Comparison of ENCODE assay signal across 15 mouse cellular contexts in genomic region chr4:155120038-155120437, GRCm38 (mm10). TPM values are rescaled to one million over a fixed set of nuclear protein-coding genes. Genes with fewer than 3 reads are reported as not detected.
DNase-seq lines count a peak whose midpoint lies in the region; ATAC-seq and TF ChIP-seq lines count a peak whose summit lies in the region.
"Had no signal": no experiment of that assay in that cellular context is flagged by ENCODE, and none has a peak within 500 bp of the region (broad histone marks: within the 10 kb centered on the region; RNA-seq: fewer than 3 reads in every experiment).

No protein-coding gene starts in this region.

- 71% methylated on average over 7 of the region's 7 CpGs for WGBS in limb, embryonic 12.5 days
- WGBS in limb, embryonic 10.5 days: 81% methylated on average over 7 of the region's 7 CpGs
- 85% methylated on average over 7 of the region's 7 CpGs for WGBS in embryonic facial prominence, embryonic 15.5 days
- 80% methylated on average over 7 of the region's 7 CpGs for WGBS in liver, embryonic 11.5 days
- WGBS in stomach, embryonic 16.5 days: 75% methylated on average over 7 of the region's 7 CpGs
- WGBS in hindbrain, postnatal 0 days: 88% methylated on average over 7 of the region's 7 CpGs

- no peak overlapping the region for H3K4me2 ChIP-seq in limb, embryonic 12.5 days
- H3K4me2 ChIP-seq in embryonic facial prominence, embryonic 15.5 days (replicated peaks): no peak overlapping the region
- H3K4me2 ChIP-seq in liver, embryonic 11.5 days: no peak overlapping the region; the same call in 1 of the 2 replicates
- H3K4me2 ChIP-seq in stomach, embryonic 16.5 days (ENCODE audit: low read depth, low read length): no peak overlapping the region
- H3K4me2 ChIP-seq in hindbrain, postnatal 0 days (ENCODE audit: low read depth, low read length): no peak overlapping the region
- H3K4me2 ChIP-seq: forebrain, embryonic 15.5 days; heart, embryonic 13.5 days; hindbrain, embryonic 12.5 days had no signal

- DNase-seq in limb, embryonic 10.5 days (ENCODE audit: low spot score): no peak
- DNase-seq in liver, embryonic 11.5 days (ENCODE audit: low spot score): no peak
- no peak for DNase-seq in hindbrain, postnatal 0 days (ENCODE audit: low spot score)
- DNase-seq in spleen, adult 18-20 months: no peak
- DNase-seq: cerebellum, adult 11 months; gastrocnemius, postnatal 10 days; kidney, postnatal 36 days; right cerebral cortex, adult 18-20 months; thymus, postnatal 4 days had no signal

- no peak overlapping the region for H3K4me3 ChIP-seq in limb, embryonic 12.5 days (replicated peaks)
- no peak overlapping the region for H3K4me3 ChIP-seq in limb, embryonic 10.5 days
- H3K4me3 ChIP-seq in embryonic facial prominence, embryonic 15.5 days (replicated peaks): no peak overlapping the region
- no peak overlapping the region for H3K4me3 ChIP-seq in liver, embryonic 11.5 days (ENCODE audit: low read depth, low read length)
- H3K4me3 ChIP-seq in stomach, embryonic 16.5 days (replicated peaks; ENCODE audit: low read length): no peak overlapping the region
- H3K4me3 ChIP-seq in hindbrain, postnatal 0 days (ENCODE audit: low read length): no peak overlapping the region
- H3K4me3 ChIP-seq: forebrain, embryonic 15.5 days; heart, embryonic 13.5 days; hindbrain, embryonic 12.5 days had no signal

- H3K9me3 ChIP-seq in limb, embryonic 12.5 days: peaks cover 5% of the 10 kb centered on the region
- no peaks in the 10 kb centered on the region for H3K9me3 ChIP-seq in limb, embryonic 10.5 days (replicated peaks)
- no peaks in the 10 kb centered on the region for H3K9me3 ChIP-seq in embryonic facial prominence, embryonic 15.5 days (replicated peaks)
- no peaks in the 10 kb centered on the region for H3K9me3 ChIP-seq in liver, embryonic 11.5 days (ENCODE audit: control insufficient read depth, low read length)
- no peaks in the 10 kb centered on the region for H3K9me3 ChIP-seq in stomach, embryonic 16.5 days (replicated peaks; ENCODE audit: control insufficient read depth, low read length)
- no peaks in the 10 kb centered on the region for H3K9me3 ChIP-seq in hindbrain, postnatal 0 days (ENCODE audit: low read length)
- H3K9me3 ChIP-seq: forebrain, embryonic 15.5 days; hindbrain, embryonic 12.5 days had no signal

- H3K27me3 ChIP-seq in limb, embryonic 12.5 days: no peaks in the 10 kb centered on the region
- no peaks in the 10 kb centered on the region for H3K27me3 ChIP-seq in limb, embryonic 10.5 days (ENCODE audit: low read depth, poor library complexity, severe bottlenecking)
- no peaks in the 10 kb centered on the region for H3K27me3 ChIP-seq in embryonic facial prominence, embryonic 15.5 days
- no peaks in the 10 kb centered on the region for H3K27me3 ChIP-seq in liver, embryonic 11.5 days (replicated peaks; ENCODE audit: control insufficient read depth, insufficient read depth, low read length)
- no peaks in the 10 kb centered on the region for H3K27me3 ChIP-seq in stomach, embryonic 16.5 days (ENCODE audit: control insufficient read depth, insufficient read depth, low read length)
- no peaks in the 10 kb centered on the region for H3K27me3 ChIP-seq in hindbrain, postnatal 0 days (ENCODE audit: insufficient read depth, low read length)
- H3K27me3 ChIP-seq: forebrain, embryonic 15.5 days; heart, embryonic 13.5 days; hindbrain, embryonic 12.5 days had no signal

- no peak for TF ChIP-seq CTCF in hindbrain, postnatal 0 days (IDR thresholded peaks at IDR 0.05; ENCODE audit: low read depth)

- ATAC-seq in limb, embryonic 12.5 days (ENCODE audit: insufficient number of reproducible peaks, insufficient read depth, low FRiP score, low TSS enrichment, low read depth): no peak
- ATAC-seq in embryonic facial prominence, embryonic 15.5 days (ENCODE audit: insufficient number of reproducible peaks, low FRiP score, low TSS enrichment, low read depth): no peak
- no peak for ATAC-seq in liver, embryonic 11.5 days (replicated peaks; ENCODE audit: low FRiP score)
- ATAC-seq in stomach, embryonic 16.5 days (ENCODE audit: insufficient read depth, low FRiP score): no peak
- ATAC-seq in hindbrain, postnatal 0 days: no peak
- ATAC-seq: forebrain, embryonic 15.5 days had no signal

- no peaks in the 10 kb centered on the region for H3K36me3 ChIP-seq in limb, embryonic 12.5 days
- H3K36me3 ChIP-seq in limb, embryonic 10.5 days: no peaks in the 10 kb centered on the region
- no peaks in the 10 kb centered on the region for H3K36me3 ChIP-seq in embryonic facial prominence, embryonic 15.5 days
- H3K36me3 ChIP-seq in liver, embryonic 11.5 days (ENCODE audit: control insufficient read depth, insufficient read depth, low read length): no peaks in the 10 kb centered on the region
- H3K36me3 ChIP-seq in stomach, embryonic 16.5 days (ENCODE audit: control insufficient read depth, insufficient read depth, low read length): no peaks in the 10 kb centered on the region
- H3K36me3 ChIP-seq in hindbrain, postnatal 0 days (ENCODE audit: insufficient read depth, low read length): no peaks in the 10 kb centered on the region
- H3K36me3 ChIP-seq: forebrain, embryonic 15.5 days; hindbrain, embryonic 12.5 days had no signal

- peaks cover 59% of the 10 kb centered on the region for H3K4me1 ChIP-seq in limb, embryonic 12.5 days (replicated peaks)
- peaks cover 64% of the 10 kb centered on the region for H3K4me1 ChIP-seq in limb, embryonic 10.5 days
- peaks cover 79% of the 10 kb centered on the region for H3K4me1 ChIP-seq in embryonic facial prominence, embryonic 15.5 days
- H3K4me1 ChIP-seq in liver, embryonic 11.5 days (replicated peaks; ENCODE audit: control insufficient read depth, insufficient read depth, low read length): peaks cover 56% of the 10 kb centered on the region
- H3K4me1 ChIP-seq in stomach, embryonic 16.5 days (ENCODE audit: control insufficient read depth, insufficient read depth, low read length): peaks cover 36% of the 10 kb centered on the region
- H3K4me1 ChIP-seq in hindbrain, postnatal 0 days (ENCODE audit: insufficient read depth, low read length): peaks cover 8% of the 10 kb centered on the region

- peak overlapping the region; percentile 97 for H3K27ac ChIP-seq in limb, embryonic 12.5 days
- no peak overlapping the region for H3K27ac ChIP-seq in limb, embryonic 10.5 days
- H3K27ac ChIP-seq in embryonic facial prominence, embryonic 15.5 days (replicated peaks): peak overlapping the region; percentile 18
- H3K27ac ChIP-seq in liver, embryonic 11.5 days (ENCODE audit: low read depth, low read length): 0 out of 2 replicates have a peak overlapping the region, but pooled peaks have one; percentile 25
- peak overlapping the region; percentile 97 for H3K27ac ChIP-seq in stomach, embryonic 16.5 days (ENCODE audit: low read length)
- no peak overlapping the region for H3K27ac ChIP-seq in hindbrain, postnatal 0 days
- H3K27ac ChIP-seq: forebrain, embryonic 15.5 days; heart, embryonic 13.5 days; hindbrain, embryonic 12.5 days had no signal

- H3K9ac ChIP-seq in limb, embryonic 12.5 days (replicated peaks): peak overlapping the region; percentile 35
- no peak overlapping the region for H3K9ac ChIP-seq in embryonic facial prominence, embryonic 15.5 days
- H3K9ac ChIP-seq in liver, embryonic 11.5 days (ENCODE audit: low read depth, low read length): no peak overlapping the region
- H3K9ac ChIP-seq in stomach, embryonic 16.5 days (ENCODE audit: low read length): 0 out of 2 replicates have a peak overlapping the region, but pooled peaks have one; percentile 26
- no peak overlapping the region for H3K9ac ChIP-seq in hindbrain, postnatal 0 days (replicated peaks; ENCODE audit: low read length)
- H3K9ac ChIP-seq: forebrain, embryonic 15.5 days; heart, embryonic 13.5 days; hindbrain, embryonic 12.5 days had no signal

RNA-seq across cellular contexts. Expression of gene Morn1, which starts 33.7 kb away (rescaled TPM):
- 5.2 and 6.9 TPM in 2 replicates for polyA plus RNA-seq in limb, embryonic 12.5 days (2016; fragmentation: Nextera tagmentation; extraction: Ambion mirVana)
- 3.5 and 6.5 TPM in 2 replicates for polyA plus RNA-seq in limb, embryonic 10.5 days (2016; fragmentation: Nextera tagmentation; extraction: Ambion mirVana)
- 7.7 and 8.7 TPM in 2 replicates for polyA plus RNA-seq in embryonic facial prominence, embryonic 15.5 days (2015; fragmentation: Nextera tagmentation; extraction: Ambion mirVana)
- 3.4 and 3.5 TPM in 2 replicates for polyA plus RNA-seq in liver, embryonic 11.5 days (2014; fragmentation: Nextera tagmentation; extraction: Ambion mirVana)
- polyA plus RNA-seq in stomach, embryonic 16.5 days (2015; fragmentation: Nextera tagmentation; extraction: Ambion mirVana): 4.8 and 6.1 TPM in 2 replicates
- total RNA-seq in hindbrain, postnatal 0 days (2014; rRNA removed): 0.86 and 9.0 TPM in 2 replicates
- polyA plus RNA-seq in hindbrain, postnatal 0 days (2015; fragmentation: Nextera tagmentation; extraction: Ambion mirVana): 8.9 and 10.0 TPM in 2 replicates

RNA-seq across cellular contexts. Expression of gene Rer1, which starts 33.9 kb away (rescaled TPM):
- 136 and 141 TPM in 2 replicates for polyA plus RNA-seq in limb, embryonic 12.5 days (2016; fragmentation: Nextera tagmentation; extraction: Ambion mirVana)
- polyA plus RNA-seq in limb, embryonic 10.5 days (2016; fragmentation: Nextera tagmentation; extraction: Ambion mirVana): 133 and 142 TPM in 2 replicates
- 157 and 164 TPM in 2 replicates for polyA plus RNA-seq in embryonic facial prominence, embryonic 15.5 days (2015; fragmentation: Nextera tagmentation; extraction: Ambion mirVana)
- polyA plus RNA-seq in liver, embryonic 11.5 days (2014; fragmentation: Nextera tagmentation; extraction: Ambion mirVana): 163 and 168 TPM in 2 replicates
- polyA plus RNA-seq in stomach, embryonic 16.5 days (2015; fragmentation: Nextera tagmentation; extraction: Ambion mirVana): 171 and 183 TPM in 2 replicates
- 85.4 and 93.5 TPM in 2 replicates for total RNA-seq in hindbrain, postnatal 0 days (2014; rRNA removed)
- polyA plus RNA-seq in hindbrain, postnatal 0 days (2015; fragmentation: Nextera tagmentation; extraction: Ambion mirVana): 129 and 136 TPM in 2 replicates

RNA-seq across cellular contexts. Expression of gene Pex10, which starts 53.2 kb away (rescaled TPM):
- 20.8 and 21.9 TPM in 2 replicates for polyA plus RNA-seq in limb, embryonic 12.5 days (2016; fragmentation: Nextera tagmentation; extraction: Ambion mirVana)
- 23.8 and 26.0 TPM in 2 replicates for polyA plus RNA-seq in limb, embryonic 10.5 days (2016; fragmentation: Nextera tagmentation; extraction: Ambion mirVana)
- polyA plus RNA-seq in embryonic facial prominence, embryonic 15.5 days (2015; fragmentation: Nextera tagmentation; extraction: Ambion mirVana): 21.6 and 22.1 TPM in 2 replicates
- polyA plus RNA-seq in liver, embryonic 11.5 days (2014; fragmentation: Nextera tagmentation; extraction: Ambion mirVana): 7.2 and 9.0 TPM in 2 replicates
- 19.9 and 20.1 TPM in 2 replicates for polyA plus RNA-seq in stomach, embryonic 16.5 days (2015; fragmentation: Nextera tagmentation; extraction: Ambion mirVana)
- 12.8 and 20.2 TPM in 2 replicates for total RNA-seq in hindbrain, postnatal 0 days (2014; rRNA removed)
- 15.4 and 15.9 TPM in 2 replicates for polyA plus RNA-seq in hindbrain, postnatal 0 days (2015; fragmentation: Nextera tagmentation; extraction: Ambion mirVana)

Comparison
In these comparisons a context has a peak if more than half of its experiments do, and no peak if none do; other contexts are left out.
1. H3K27ac ChIP-seq: peak in limb, embryonic 12.5 days (single experiment), embryonic facial prominence, embryonic 15.5 days (single experiment), liver, embryonic 11.5 days (single experiment) and stomach, embryonic 16.5 days (single experiment); none in limb, embryonic 10.5 days (single experiment) and hindbrain, postnatal 0 days (single experiment).
2. H3K9ac ChIP-seq: peak in limb, embryonic 12.5 days (single experiment) and stomach, embryonic 16.5 days (single experiment); none in embryonic facial prominence, embryonic 15.5 days (single experiment), liver, embryonic 11.5 days (single experiment) and hindbrain, postnatal 0 days (single experiment).